Mouse (Mus musculus) forebrain, embryonic 11.5 days (tissue): ENCODE results near the gene Sox3. TPM values are rescaled to one million over a fixed set of nuclear protein-coding genes. Genes with fewer than 3 reads are reported as not detected.
A peak's percentile ranks its signal among the peaks of the same experiment; 100 is the strongest.

ENCODE experiments used
- ATAC-seq: fragments of 200-750 bp; cut with Nextera tagmentation; replicated peaks from 2 replicates; pipeline ENCODE4 v1.8.0; 2017; ENCODE audit warnings: moderate TSS enrichment; ENCODE audit not compliant: low FRiP score
- DNase-seq: peaks from one replicate; pipeline ENCODE4 v3.0.0-alpha.2; 2017; ENCODE audit warnings: low spot score
- H3K27ac ChIP-seq: fragments of 300-500 bp; sonication (generic); 2 replicates; pipeline ENCODE4 v1.5.1; 2014; ENCODE audit warnings: low read depth, low read length
- H3K27me3 ChIP-seq: fragments of 300-500 bp; sonication (generic); 2 replicates; pipeline ENCODE4 v1.6.1; 2014; ENCODE audit warnings: mild to moderate bottlenecking, low read length, mixed read lengths; ENCODE audit not compliant: control insufficient read depth, insufficient read depth
- H3K36me3 ChIP-seq: fragments of 300-500 bp; sonication (generic); 2 replicates; pipeline ENCODE4 v1.6.1; 2014; ENCODE audit warnings: mild to moderate bottlenecking, low read length, moderate library complexity, mixed read lengths; ENCODE audit not compliant: control insufficient read depth, insufficient read depth
- H3K4me1 ChIP-seq: fragments of 300-500 bp; sonication (generic); replicated peaks from 2 replicates; pipeline ENCODE4 v1.6.1; 2014; ENCODE audit warnings: low read length, mixed read lengths; ENCODE audit not compliant: control insufficient read depth, insufficient read depth
- H3K4me2 ChIP-seq: fragments of 300-500 bp; sonication (generic); 2 replicates; pipeline ENCODE4 v1.6.1; 2014; ENCODE audit warnings: low read depth, mild to moderate bottlenecking, low read length, moderate library complexity, mixed read lengths; ENCODE audit not compliant: severe bottlenecking
- H3K4me3 ChIP-seq: fragments of 300-500 bp; sonication (generic); 2 replicates; pipeline ENCODE4 v1.5.1; 2014; ENCODE audit warnings: low read depth, low read length
- H3K9ac ChIP-seq: fragments of 300-500 bp; sonication (generic); 2 replicates; pipeline ENCODE4 v1.6.1; 2014; ENCODE audit warnings: low read length
- H3K9me3 ChIP-seq: fragments of 300-500 bp; sonication (generic); 2 replicates; pipeline ENCODE4 v1.6.1; 2016; ENCODE audit warnings: low read length, mixed read lengths; ENCODE audit not compliant: control insufficient read depth
- WGBS: fragments of 180-500 bp; shearing (Covaris S2); extraction: QIAGEN DNeasy Blood & Tissue Kit; methylation state at CpG from one replicate; pipeline ENCODE4 v1.1.7; 2014; 5-methylcytosine and 5-hydroxymethylcytosine counted together
- polyA plus RNA-seq: library from polyadenylated mRNA; unstranded; fragments of >200 nt; fragmentation: Nextera tagmentation; extraction: Ambion mirVana; gene quantifications from 2 replicates; pipeline ENCODE4 v1.2.1, GENCODE M21; 2014

Sox3 gene
- polyA plus RNA-seq, 1 experiment from 2014 or later, result 10.0 TPM

GRCm38 (mm10) chrX:60891329-60892095, 1.7 kb downstream of the Sox3 start:
- Histone ChIP-seq H3K4me2 (peak overlapping the region; percentile 54), H3K4me1 (peaks cover 2% of the 10 kb centered on the region; the same call in 1 of the 2 replicates), H3K9me3 (no peaks in the 10 kb centered on the region), H3K27me3 (no peaks in the 10 kb centered on the region), H3K4me3 (peak overlapping the region; percentile 65), H3K36me3 (no peaks in the 10 kb centered on the region), H3K27ac (peak overlapping the region; percentile 86), H3K9ac (peak overlapping the region; percentile 82)
- ATAC-seq, result no peak
- WGBS, result 19% methylated on average over 43 of the region's 43 CpGs
- peak; percentile 62 for DNase-seq

GRCm38 (mm10) chrX:60890651-60891050, 2.6 kb downstream of the Sox3 start:
- Histone ChIP-seq H3K4me2 (peak overlapping the region; percentile 54), H3K9ac (peak overlapping the region; percentile 82), H3K27me3 (no peaks in the 10 kb centered on the region), H3K4me3 (peak overlapping the region; percentile 65), H3K4me1 (0 out of 2 replicates have a peak, but pooled peaks cover 2% of the 10 kb centered on the region), H3K9me3 (no peaks in the 10 kb centered on the region), H3K36me3 (no peaks in the 10 kb centered on the region), H3K27ac (0 out of 2 replicates have a peak overlapping the region, but pooled peaks have one; percentile 14)
- WGBS, result 22% methylated on average over 18 of the region's 18 CpGs
- DNase-seq (no peak), ATAC-seq (no peak)

GRCm38 (mm10) chrX:60889956-60890485, 3.2 kb downstream of the Sox3 start:
- Histone ChIP-seq H3K27me3 (no peaks in the 10 kb centered on the region), H3K4me1 (no peaks in the 10 kb centered on the region), H3K9me3 (no peaks in the 10 kb centered on the region), H3K9ac (peak overlapping the region; percentile 82), H3K27ac (0 out of 2 replicates have a peak overlapping the region, but pooled peaks have one; percentile 14), H3K4me3 (peak overlapping the region; percentile 65), H3K4me2 (peak overlapping the region; percentile 54), H3K36me3 (no peaks in the 10 kb centered on the region)
- WGBS, result 13% methylated on average over 17 of the region's 17 CpGs
- DNase-seq (peak; percentile 81), ATAC-seq (peak; percentile 15)
